Mouse (Mus musculus) hindbrain, embryonic 14.5 days (tissue): ENCODE measurements around the gene Inpp5d. TPM values are rescaled to one million over a fixed set of nuclear protein-coding genes. Genes with fewer than 3 reads are reported as not detected.
A peak's percentile ranks its signal among the peaks of the same experiment; 100 is the strongest.

Experiments used
- ATAC-seq: fragments of 200-750 bp; cut with Nextera tagmentation; 2 replicates; pipeline ENCODE4 v1.8.0; 2017; ENCODE audit warnings: moderate number of reproducible peaks, mild to moderate bottlenecking, moderate TSS enrichment, moderate library complexity; ENCODE audit not compliant: low FRiP score
- DNase-seq: peaks from one replicate; pipeline ENCODE4 v3.0.0-alpha.2; 2015; ENCODE audit warnings: low spot score
- H3K27ac ChIP-seq: fragments of 300-500 bp; sonication (generic); 2 replicates; pipeline ENCODE4 v1.5.1; 2014; ENCODE audit warnings: mild to moderate bottlenecking, moderate library complexity
- H3K27me3 ChIP-seq: fragments of 300-500 bp; sonication (generic); 2 replicates; pipeline ENCODE4 v1.6.1; 2014; ENCODE audit warnings: mild to moderate bottlenecking, low read length, mixed read lengths; ENCODE audit not compliant: control insufficient read depth, insufficient read depth
- H3K36me3 ChIP-seq: fragments of 300-500 bp; sonication (generic); replicated peaks from 2 replicates; pipeline ENCODE4 v1.6.1; 2014; ENCODE audit not compliant: control insufficient read depth, insufficient read depth
- H3K4me1 ChIP-seq: fragments of 300-500 bp; sonication (generic); replicated peaks from 2 replicates; pipeline ENCODE4 v1.6.1; 2014; ENCODE audit warnings: antibody characterized with exemption, low read length, mixed read lengths; ENCODE audit not compliant: control insufficient read depth, insufficient read depth
- H3K4me2 ChIP-seq: fragments of 300-500 bp; sonication (generic); replicated peaks from 2 replicates; pipeline ENCODE4 v1.6.1; 2014; ENCODE audit warnings: mild to moderate bottlenecking, moderate library complexity
- H3K4me3 ChIP-seq: fragments of 300-500 bp; sonication (generic); replicated peaks from 2 replicates; pipeline ENCODE4 v1.5.1; 2014; ENCODE audit warnings: mild to moderate bottlenecking, low read length
- H3K9ac ChIP-seq: fragments of 300-500 bp; sonication (generic); 2 replicates; pipeline ENCODE4 v1.6.1; 2014
- H3K9me3 ChIP-seq: fragments of 300-500 bp; sonication (generic); 2 replicates; pipeline ENCODE4 v1.6.1; 2016; ENCODE audit warnings: low read length; ENCODE audit not compliant: control insufficient read depth
- WGBS: fragments of 180-500 bp; shearing (Covaris S2); extraction: QIAGEN DNeasy Blood & Tissue Kit; methylation state at CpG from one replicate; pipeline ENCODE4 v1.1.7; 2014; 5-methylcytosine and 5-hydroxymethylcytosine counted together
- polyA plus RNA-seq: library from polyadenylated mRNA; unstranded; fragments of >200 nt; fragmentation: Nextera tagmentation; extraction: Ambion mirVana; gene quantifications from 2 replicates; pipeline ENCODE4 v1.2.1, GENCODE M21; 2014

Inpp5d gene
- polyA plus RNA-seq, 1 experiment from 2014 or later, result 3.4 TPM

GRCm38 (mm10) chr1:87658937-87659617 lies 39.0 kb downstream of the Inpp5d start:
- ATAC-seq (no peak), DNase-seq (no peak)
- no peaks in the 10 kb centered on the region for H3K27me3 ChIP-seq
- no peaks in the 10 kb centered on the region for H3K9me3 ChIP-seq
- WGBS, result 72% methylated on average over 8 of the region's 8 CpGs
- no peaks in the 10 kb centered on the region for H3K36me3 ChIP-seq
- H3K4me2 ChIP-seq, result no peak overlapping the region
- no peaks in the 10 kb centered on the region for H3K4me1 ChIP-seq
- H3K9ac ChIP-seq, result no peak overlapping the region
- H3K4me3 ChIP-seq, result no peak overlapping the region
- H3K27ac ChIP-seq, result no peak overlapping the region

GRCm38 (mm10) chr1:87659618-87659960 lies 39.5 kb downstream of the Inpp5d start:
- Histone ChIP-seq H3K27ac (no peak overlapping the region), H3K27me3 (no peaks in the 10 kb centered on the region), H3K4me3 (no peak overlapping the region), H3K36me3 (no peaks in the 10 kb centered on the region), H3K4me2 (no peak overlapping the region), H3K9ac (no peak overlapping the region), H3K9me3 (no peaks in the 10 kb centered on the region), H3K4me1 (no peaks in the 10 kb centered on the region)
- WGBS, result 76% methylated on average over 4 of the region's 4 CpGs
- DNase-seq (no peak), ATAC-seq (no peak)

GRCm38 (mm10) chr1:87660740-87661139 lies 40.6 kb downstream of the Inpp5d start:
- DNase-seq (no peak), ATAC-seq (no peak)
- H3K4me1 ChIP-seq, result no peaks in the 10 kb centered on the region
- H3K27ac ChIP-seq, result no peak overlapping the region
- H3K4me2 ChIP-seq, result no peak overlapping the region
- no peaks in the 10 kb centered on the region for H3K9me3 ChIP-seq
- H3K27me3 ChIP-seq, result no peaks in the 10 kb centered on the region
- 89% methylated on average over 1 of the region's 1 CpGs for WGBS
- H3K36me3 ChIP-seq, result no peaks in the 10 kb centered on the region
- H3K9ac ChIP-seq, result no peak overlapping the region
- H3K4me3 ChIP-seq, result no peak overlapping the region

GRCm38 (mm10) chr1:87663992-87664391 lies 43.9 kb downstream of the Inpp5d start:
- DNase-seq, result no peak
- H3K4me2 ChIP-seq, result no peak overlapping the region
- H3K4me1 ChIP-seq, result no peaks in the 10 kb centered on the region
- no peaks in the 10 kb centered on the region for H3K36me3 ChIP-seq
- H3K9ac ChIP-seq, result no peak overlapping the region
- WGBS, result 79% methylated on average over 2 of the region's 2 CpGs
- no peak overlapping the region for H3K27ac ChIP-seq
- no peak overlapping the region for H3K4me3 ChIP-seq
- no peak for ATAC-seq
- no peaks in the 10 kb centered on the region for H3K27me3 ChIP-seq
- no peaks in the 10 kb centered on the region for H3K9me3 ChIP-seq

GRCm38 (mm10) chr1:87667006-87667405 lies 46.9 kb downstream of the Inpp5d start:
- DNase-seq (no peak), ATAC-seq (no peak)
- Histone ChIP-seq H3K27ac (no peak overlapping the region), H3K9ac (no peak overlapping the region), H3K36me3 (no peaks in the 10 kb centered on the region), H3K27me3 (no peaks in the 10 kb centered on the region), H3K4me2 (no peak overlapping the region), H3K4me3 (no peak overlapping the region), H3K9me3 (no peaks in the 10 kb centered on the region), H3K4me1 (peaks cover 8% of the 10 kb centered on the region; the same call in 1 of the 2 replicates)
- 62% methylated on average over 1 of the region's 1 CpGs for WGBS

- no peak for ATAC-seq
- no peaks in the 10 kb centered on the region for H3K27me3 ChIP-seq
- no peak overlapping the region for H3K27ac ChIP-seq
- no peak overlapping the region for H3K4me2 ChIP-seq
- DNase-seq, result no peak
- H3K36me3 ChIP-seq, result no peaks in the 10 kb centered on the region
- H3K9me3 ChIP-seq, result no peaks in the 10 kb centered on the region
- H3K4me3 ChIP-seq, result no peak overlapping the region
- peaks cover 8% of the 10 kb centered on the region; the same call in 1 of the 2 replicates for H3K4me1 ChIP-seq
- WGBS, result 89% methylated on average over 7 of the region's 7 CpGs
- no peak overlapping the region for H3K9ac ChIP-seq
Observed at GRCm38 (mm10) chr1:87668300-87668699, 48.2 kb downstream of the Inpp5d start.

GRCm38 (mm10) chr1:87671483-87671882 lies 51.4 kb downstream of the Inpp5d start:
- Histone ChIP-seq H3K9ac (no peak overlapping the region), H3K36me3 (no peaks in the 10 kb centered on the region), H3K27me3 (no peaks in the 10 kb centered on the region), H3K4me2 (no peak overlapping the region), H3K4me3 (no peak overlapping the region), H3K9me3 (no peaks in the 10 kb centered on the region), H3K4me1 (peaks cover 8% of the 10 kb centered on the region; the same call in 1 of the 2 replicates), H3K27ac (peak overlapping the region; percentile 43; the same call in 1 of the 2 replicates)
- ATAC-seq (0 out of 2 replicates have a peak, but pooled peaks have one; percentile 51), DNase-seq (no peak)
- WGBS, result 48% methylated on average over 4 of the region's 4 CpGs

GRCm38 (mm10) chr1:87673822-87674604 lies 53.9 kb downstream of the Inpp5d start:
- WGBS, result 75% methylated on average over 9 of the region's 9 CpGs
- Histone ChIP-seq H3K4me3 (no peak overlapping the region), H3K9me3 (no peaks in the 10 kb centered on the region), H3K4me2 (no peak overlapping the region), H3K27me3 (no peaks in the 10 kb centered on the region), H3K27ac (no peak overlapping the region), H3K4me1 (peaks cover 8% of the 10 kb centered on the region; the same call in 1 of the 2 replicates), H3K9ac (no peak overlapping the region), H3K36me3 (no peaks in the 10 kb centered on the region)
- DNase-seq (no peak), ATAC-seq (no peak)

GRCm38 (mm10) chr1:87676006-87676405 lies 55.9 kb downstream of the Inpp5d start:
- DNase-seq (no peak), ATAC-seq (no peak)
- Histone ChIP-seq H3K9me3 (no peaks in the 10 kb centered on the region), H3K9ac (no peak overlapping the region), H3K4me1 (peaks cover 4% of the 10 kb centered on the region; the same call in 1 of the 2 replicates), H3K4me2 (no peak overlapping the region), H3K27me3 (no peaks in the 10 kb centered on the region), H3K4me3 (no peak overlapping the region), H3K36me3 (no peaks in the 10 kb centered on the region), H3K27ac (no peak overlapping the region)
- 89% methylated on average over 6 of the region's 6 CpGs for WGBS
